Mouse (Mus musculus) left cerebral cortex, postnatal 10 days (tissue): Measurements from ENCODE around the gene Olfr832. TPM values are rescaled to one million over a fixed set of nuclear protein-coding genes. Genes with fewer than 3 reads are reported as not detected.
"Not testable (repeated sequence)": the region's sequence is repeated elsewhere in the genome, so short reads cannot be mapped to it uniquely, and the experiment has no call there.

Source experiments
- DNase-seq, 2 experiments: peaks; one replicate each; pipeline ENCODE4 v3.0.0; 2021 to 2022; ENCODE audit warnings: low spot score in 2 of 2, mixed read lengths in 1 of 2; ENCODE audit errors: extremely low spot score in 1 of 2
- intact Hi-C: fragments of 180-260 bp; cut with DNase I; formaldehyde crosslinking; loops from one replicate; pipeline ENCODE4 v1.15.1; 2025
- total RNA-seq, 2 experiments: library from RNA; stranded (reverse); gene quantifications; 2 replicates each; pipeline ENCODE4 v1.2.3; 2021

Gene Olfr832
- not detected for total RNA-seq

GRCm38 (mm10) chr9:18936822-18937221 lies at the start of gene Olfr832:
Olfr832 (plus strand) TSS chr9:18937122.
- DNase-seq, intact Hi-C loops: not testable (repeated sequence)

DNA sequence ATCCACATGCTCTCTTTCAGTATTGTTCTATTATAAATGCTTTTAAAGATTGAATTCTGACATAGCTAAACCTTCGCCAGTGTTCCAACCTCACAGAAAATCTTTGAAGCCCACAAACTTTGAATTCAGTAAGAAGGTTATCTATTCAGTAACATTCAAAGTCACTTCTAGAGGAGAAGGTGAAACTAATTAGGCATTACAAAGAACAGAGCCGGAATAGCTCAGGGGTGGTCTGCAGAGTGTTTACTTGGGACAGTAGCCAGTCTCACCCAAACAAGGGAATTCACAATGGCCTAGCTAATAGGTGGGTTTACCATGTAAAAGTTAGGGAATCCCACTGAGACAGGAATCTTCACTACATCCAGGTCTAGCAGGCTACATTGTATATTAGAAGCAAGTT lies 29.2 kb upstream of the Olfr832 start:
- DNase-seq, intact Hi-C loops: not testable (repeated sequence)

GRCm38 (mm10) chr9:18927921-18928320 lies 9.0 kb upstream of the Olfr832 start:
- intact Hi-C loops, DNase-seq: not testable (repeated sequence)

DNA sequence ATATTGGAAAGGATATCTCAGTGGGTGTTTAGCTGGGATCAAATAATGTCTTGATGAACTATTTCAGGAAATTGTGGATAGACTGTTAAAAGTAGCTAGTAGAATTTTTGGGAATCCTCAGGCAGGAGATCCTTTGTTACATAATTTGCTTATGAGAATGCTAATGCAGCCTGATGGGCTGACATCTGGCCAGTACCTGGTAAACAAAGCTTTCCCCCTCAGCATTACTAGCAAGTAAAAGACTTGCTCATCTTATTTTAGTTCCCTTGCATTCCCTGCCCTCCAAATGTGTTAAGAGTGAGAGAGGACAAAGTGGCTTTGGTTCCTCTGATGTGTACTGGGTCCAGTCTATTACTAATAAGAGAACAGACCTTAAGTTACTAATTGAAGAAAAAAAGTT lies 25.1 kb downstream of the Olfr832 start:
- intact Hi-C loops = no loop called here
- no peak for DNase-seq

GRCm38 (mm10) chr9:18987690-18988089 lies 50.8 kb downstream of the Olfr832 start, which contains the start of gene Olfr834:
Olfr834 (plus strand) TSS chr9:18987990.
- no peak for DNase-seq
- intact Hi-C loops = no loop called here

Other genes with a start within 250 kb of the Olfr832 start
- not detected for gene Olfr24, start 173.1 kb upstream of the Olfr832 start, total RNA-seq
- gene Olfr828, start 117.6 kb upstream of the Olfr832 start, total RNA-seq = not detected
- not detected for gene Olfr829, start 82.2 kb upstream of the Olfr832 start, total RNA-seq
- not detected for gene Olfr830, start 62.4 kb upstream of the Olfr832 start, total RNA-seq
- gene Olfr834, start 50.9 kb downstream of the Olfr832 start, total RNA-seq = not detected
- gene Olfr835, start 95.6 kb downstream of the Olfr832 start, total RNA-seq = not detected
- not detected for gene Olfr836, start 183.3 kb downstream of the Olfr832 start, total RNA-seq
- gene Olfr837, start 199.2 kb downstream of the Olfr832 start, total RNA-seq = not detected
- gene Olfr839-ps1, start 240.2 kb downstream of the Olfr832 start, total RNA-seq = under 1 TPM; 0.06 to 0.10 TPM